Mouse (Mus musculus) macrophage (primary cell): ENCODE data around the gene Limk2. TPM values are rescaled to one million over a fixed set of nuclear protein-coding genes. Genes with fewer than 3 reads are reported as not detected.

Source experiments
- H3K27ac ChIP-seq: fragments of 350-480 bp; formaldehyde crosslinking; 2 replicates; pipeline ENCODE4 v1.9.0; 2021
- H3K36me3 ChIP-seq: fragments of 350-480 bp; formaldehyde crosslinking; 2 replicates; pipeline ENCODE4 v1.9.0; 2021; ENCODE audit errors: inconsistent target
- H3K4me3 ChIP-seq: fragments of 350-480 bp; formaldehyde crosslinking; 2 replicates; pipeline ENCODE4 v1.9.0; 2021; ENCODE audit errors: inconsistent target
- H3K79me2 ChIP-seq: fragments of 350-480 bp; formaldehyde crosslinking; 2 replicates; pipeline ENCODE4 v1.9.0; 2021; ENCODE audit errors: inconsistent target
- WGBS: methylation state at CpG from one replicate; pipeline ENCODE4 v1.1.7; 2026; ENCODE audit warnings: inconsistent platforms; ENCODE audit not compliant: missing documents; 5-methylcytosine and 5-hydroxymethylcytosine counted together
- polyA plus RNA-seq: library from polyadenylated mRNA; stranded (reverse); fragments of 250-400 nt; gene quantifications from 3 replicates; pipeline ENCODE4 v1.2.4, GENCODE M21; 2018; ENCODE audit warnings: inconsistent platforms

Limk2 gene
- polyA plus RNA-seq, 1 experiment from 2014 or later = 9.2 TPM

DNA sequence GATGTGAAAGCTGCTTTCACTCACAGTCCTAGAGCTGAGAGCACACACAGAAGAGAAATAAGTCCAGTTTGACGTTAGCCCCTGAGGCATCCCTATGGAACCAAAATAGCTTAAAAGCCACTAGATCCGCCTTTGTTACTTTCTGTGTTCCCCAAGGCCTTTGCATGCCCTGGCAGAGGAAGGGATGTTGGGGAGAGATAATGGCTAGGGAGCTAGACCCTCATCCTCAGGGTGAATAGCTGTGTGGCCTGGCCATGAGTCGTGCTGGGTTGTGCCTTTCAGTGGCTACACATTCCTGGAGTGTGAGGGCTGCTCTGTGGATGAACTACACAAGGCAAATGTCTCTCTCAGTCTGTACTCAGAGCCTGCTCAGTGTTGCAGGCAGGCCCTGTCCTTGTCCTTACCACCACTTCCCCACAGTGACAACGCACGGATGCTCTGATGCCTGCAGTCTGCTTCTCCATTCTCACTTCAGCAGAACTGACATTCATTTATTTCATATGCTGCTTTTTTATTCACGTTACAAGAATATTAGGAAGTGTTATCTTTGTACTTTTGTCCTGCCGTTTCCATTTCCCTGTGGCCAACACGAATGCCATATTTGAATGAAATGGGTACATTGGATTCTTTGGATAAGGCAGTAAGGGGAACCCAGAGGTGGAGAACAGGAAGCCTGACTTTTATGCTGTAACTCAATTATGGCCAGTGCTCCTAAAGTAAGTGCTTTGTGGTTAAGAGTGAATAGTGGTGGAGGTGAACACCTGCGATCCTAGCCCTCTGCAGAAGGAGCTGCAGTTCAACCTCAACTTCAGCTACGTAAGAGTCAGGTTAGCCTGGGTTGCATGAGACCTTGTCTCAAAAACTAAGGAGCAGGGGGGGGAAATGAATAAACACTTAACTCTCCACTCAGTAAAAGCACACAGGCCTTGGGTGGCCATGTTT, 110.8 kb downstream of the Limk2 start:
- peaks cover 16% of the 10 kb centered on the region for H3K79me2 ChIP-seq
- H3K4me3 ChIP-seq = no peak overlapping the region
- no peak overlapping the region for H3K27ac ChIP-seq
- 25% methylated on average over 10 of the region's 10 CpGs for WGBS
- H3K36me3 ChIP-seq = peaks cover 54% of the 10 kb centered on the region; the same call in 1 of the 2 replicates

DNA sequence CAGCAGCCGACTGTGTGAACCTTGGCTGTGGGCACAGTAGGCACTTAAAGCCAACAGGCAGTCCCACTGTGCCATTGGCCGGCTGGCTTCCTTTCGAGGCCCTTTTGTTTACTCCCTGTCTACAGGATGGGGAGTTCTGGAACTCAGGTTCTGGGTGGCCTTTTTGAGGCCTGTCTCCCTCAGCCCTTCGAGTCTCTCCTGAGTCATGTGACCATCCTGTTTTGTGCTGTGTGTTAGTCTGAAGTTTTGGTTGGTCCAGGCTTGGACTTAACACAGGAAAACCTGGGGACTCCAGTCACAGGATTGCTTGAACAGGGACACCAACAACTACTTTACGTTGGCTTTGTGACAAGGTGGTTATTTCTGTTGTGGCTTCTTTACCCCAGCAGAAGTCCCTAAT, 112.9 kb downstream of the Limk2 start:
- H3K79me2 ChIP-seq = peaks cover 37% of the 10 kb centered on the region
- no peak overlapping the region for H3K27ac ChIP-seq
- H3K4me3 ChIP-seq = no peak overlapping the region
- H3K36me3 ChIP-seq = peaks cover 38% of the 10 kb centered on the region; the same call in 1 of the 2 replicates
- 67% methylated on average over 5 of the region's 5 CpGs for WGBS

DNA sequence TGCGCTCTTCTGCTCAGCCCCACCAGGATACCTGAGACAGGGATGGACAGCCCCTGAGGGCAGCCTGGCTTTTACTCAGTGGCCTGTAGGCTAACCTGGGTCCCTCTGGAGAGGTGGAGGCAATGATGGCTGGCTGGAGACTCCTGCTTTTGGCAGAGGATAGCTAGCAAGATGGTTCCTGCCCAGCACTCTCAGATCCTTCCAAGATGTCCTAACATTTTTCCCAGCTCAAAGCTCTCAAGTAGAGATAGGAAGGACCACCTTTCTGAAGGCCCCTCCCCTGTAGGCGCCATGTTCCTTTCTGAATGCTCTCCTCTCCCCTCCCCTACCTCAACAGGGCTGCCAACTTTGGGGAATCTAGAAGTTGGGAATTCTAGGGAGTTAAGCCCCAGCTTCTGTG, 114.3 kb downstream of the Limk2 start:
- H3K4me3 ChIP-seq = no peak overlapping the region
- peaks cover 41% of the 10 kb centered on the region for H3K79me2 ChIP-seq
- 90% methylated on average over 2 of the region's 2 CpGs for WGBS
- no peak overlapping the region for H3K27ac ChIP-seq
- peaks cover 29% of the 10 kb centered on the region; the same call in 1 of the 2 replicates for H3K36me3 ChIP-seq

Other genes starting within 250 kb of the Limk2 start
- 4.8 to 8.1 TPM (median 6.4 TPM) in 3 replicates for gene Sfi1, start 215.7 kb downstream of the Limk2 start, polyA plus RNA-seq
- 23.8 to 28.5 TPM (median 24.4 TPM) in 3 replicates for gene Eif4enif1, start 206.8 kb downstream of the Limk2 start, polyA plus RNA-seq
- 60.1 to 104 TPM (median 88.3 TPM) in 3 replicates for gene Drg1, start 142.8 kb downstream of the Limk2 start, polyA plus RNA-seq
- gene Patz1, start 120.3 kb downstream of the Limk2 start, polyA plus RNA-seq = 10.9 to 14.0 TPM (median 10.9 TPM) in 3 replicates
- gene Pik3ip1, start 78.8 kb downstream of the Limk2 start, polyA plus RNA-seq = 1.4 to 14.0 TPM (median 10.1 TPM) in 3 replicates
- 19.6 to 25.4 TPM (median 23.5 TPM) in 3 replicates for gene Rnf185, start 43.2 kb upstream of the Limk2 start, polyA plus RNA-seq
- not detected in 3 replicates for gene Pla2g3, start 79.1 kb upstream of the Limk2 start, polyA plus RNA-seq
- gene Inpp5j, start 95.6 kb upstream of the Limk2 start, polyA plus RNA-seq = 2.0 to 6.6 TPM (median 3.0 TPM) in 3 replicates
- gene Selenom, start 105.5 kb upstream of the Limk2 start, polyA plus RNA-seq = 28.1 to 36.0 TPM (median 29.1 TPM) in 3 replicates
- gene Smtn, start 131.4 kb upstream of the Limk2 start, polyA plus RNA-seq = 0.61 to 1.7 TPM (median 1.2 TPM) in 3 replicates
- 15.7 to 23.7 TPM (median 23.7 TPM) in 3 replicates for gene Morc2a, start 240.0 kb upstream of the Limk2 start, polyA plus RNA-seq